ENCODE assay signal across 20 mouse cellular contexts in the genomic region with DNA sequence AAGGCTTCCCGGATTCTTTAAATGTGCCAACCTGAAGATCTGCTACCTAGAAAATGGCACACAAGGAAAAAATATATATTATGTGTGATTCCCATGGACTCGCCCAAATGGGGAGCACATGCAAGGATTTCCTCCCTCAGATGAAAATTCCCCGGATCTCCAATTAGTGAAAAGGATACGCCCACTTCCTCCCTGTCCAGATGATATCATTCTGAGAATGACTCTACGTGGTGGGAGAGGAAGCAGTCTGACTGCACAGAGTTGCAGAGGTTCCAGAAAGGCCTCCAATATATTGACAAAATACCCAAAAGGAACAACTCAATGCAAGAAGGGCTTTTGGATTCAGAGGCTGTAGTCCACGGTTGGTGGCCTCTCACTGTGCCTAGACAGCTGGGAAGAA. TPM values are rescaled to one million over a fixed set of nuclear protein-coding genes. Genes with fewer than 3 reads are reported as not detected.
DNase-seq lines count a peak whose midpoint lies in the region; ATAC-seq and TF ChIP-seq lines count a peak whose summit lies in the region.
"Had no signal": no experiment of that assay in that cellular context is flagged by ENCODE, and none has a peak within 500 bp of the region (broad histone marks: within the 10 kb centered on the region; RNA-seq: fewer than 3 reads in every experiment).

No protein-coding gene starts in this region.

- DNase-seq in heart, adult 11 months = peak; percentile 87
- DNase-seq in heart, postnatal 25 days (ENCODE audit: low spot score) = no peak
- DNase-seq in lung, postnatal 0 days (ENCODE audit: low spot score) = peak; percentile 43
- no peak for DNase-seq in lung, adult 2 months
- peak; percentile 15 for DNase-seq in heart, postnatal 4 days
- no peak for DNase-seq in retina, embryonic 14.5 days (ENCODE audit: low spot score)
- no peak for DNase-seq in kidney, adult 2 months
- DNase-seq: adrenal gland, postnatal 25 days; cerebellum, adult 8-10 months; gastrocnemius, postnatal 25 days had no signal

- H3K4me3 ChIP-seq in lung, postnatal 0 days (ENCODE audit: low read depth, low read length) = no peak overlapping the region
- H3K4me3 ChIP-seq in lung, adult 2 months (replicated peaks; ENCODE audit: extremely low read depth, low read depth, low read length) = no peak overlapping the region
- H3K4me3 ChIP-seq in kidney, adult 2 months (ENCODE audit: insufficient read depth, low read depth, low read length) = no peak overlapping the region
- H3K4me3 ChIP-seq: forebrain, embryonic 12.5 days; hindbrain, embryonic 15.5 days; limb, embryonic 13.5 days; midbrain, embryonic 12.5 days; neural tube, embryonic 15.5 days had no signal

- H3K9me3 ChIP-seq in lung, postnatal 0 days (ENCODE audit: low read length) = no peaks in the 10 kb centered on the region
- H3K9me3 ChIP-seq: forebrain, embryonic 12.5 days; hindbrain, embryonic 15.5 days; limb, embryonic 13.5 days; midbrain, embryonic 12.5 days; neural tube, embryonic 15.5 days had no signal

- 40% methylated on average over 6 of the region's 6 CpGs for WGBS in lung, postnatal 0 days
- WGBS in lung, adult 2 months = 36% methylated on average over 6 of the region's 6 CpGs
- WGBS in kidney, adult 2 months = 50% methylated on average over 6 of the region's 6 CpGs

- no peak overlapping the region for H3K4me2 ChIP-seq in lung, postnatal 0 days (replicated peaks; ENCODE audit: low read depth, low read length)
- H3K4me2 ChIP-seq: forebrain, embryonic 12.5 days; hindbrain, embryonic 15.5 days; limb, embryonic 13.5 days; midbrain, embryonic 12.5 days; neural tube, embryonic 15.5 days had no signal

- no peaks in the 10 kb centered on the region for H3K36me3 ChIP-seq in lung, postnatal 0 days (ENCODE audit: insufficient read depth, low read length)
- no peaks in the 10 kb centered on the region for H3K36me3 ChIP-seq in kidney, adult 2 months (ENCODE audit: control insufficient read depth, insufficient read depth, low read length)
- H3K36me3 ChIP-seq: forebrain, embryonic 12.5 days; hindbrain, embryonic 15.5 days; limb, embryonic 13.5 days; midbrain, embryonic 12.5 days; neural tube, embryonic 15.5 days had no signal

- TF ChIP-seq POLR2A in lung, adult 2 months (IDR thresholded peaks at IDR 0.05; ENCODE audit: borderline replicate concordance, extremely low read depth, low read depth, low read length) = no peak
- TF ChIP-seq POLR2A in kidney, adult 2 months (IDR thresholded peaks at IDR 0.05; ENCODE audit: low read depth, low read length) = no peak

- TF ChIP-seq EP300 in lung, postnatal 0 days (IDR thresholded peaks at IDR 0.05) = no peak

- H3K27me3 ChIP-seq in lung, postnatal 0 days (replicated peaks; ENCODE audit: insufficient read depth, low read length) = no peaks in the 10 kb centered on the region
- H3K27me3 ChIP-seq in kidney, adult 2 months (replicated peaks; ENCODE audit: control insufficient read depth, insufficient read depth, low read length) = peaks cover 1% of the 10 kb centered on the region; the same call in 1 of the 2 replicates
- H3K27me3 ChIP-seq: forebrain, embryonic 12.5 days; hindbrain, embryonic 15.5 days; limb, embryonic 13.5 days; midbrain, embryonic 12.5 days; neural tube, embryonic 15.5 days; Patski had no signal

- no peak overlapping the region for H3K9ac ChIP-seq in lung, postnatal 0 days (replicated peaks; ENCODE audit: low read depth)
- H3K9ac ChIP-seq: forebrain, embryonic 12.5 days; hindbrain, embryonic 15.5 days; limb, embryonic 13.5 days; liver, embryonic 14.5 days; midbrain, embryonic 12.5 days; neural tube, embryonic 15.5 days had no signal

- ATAC-seq in lung, postnatal 0 days = peak; percentile 48; the same call in 1 of the 2 replicates
- ATAC-seq in megakaryocyte-erythroid progenitor cell, adult 5-6 weeks (replicated peaks; ENCODE audit: low FRiP score, low TSS enrichment, poor library complexity, severe bottlenecking) = no peak
- ATAC-seq: activated CD4-positive, CD25-positive, alpha-beta regulatory T cell, adult 4 months; intestine, embryonic 16.5 days; Patski had no signal

- no peak overlapping the region for H3K27ac ChIP-seq in lung, postnatal 0 days (ENCODE audit: low read length)
- H3K27ac ChIP-seq in kidney, adult 2 months (ENCODE audit: insufficient read depth, low read depth, low read length) = no peak overlapping the region
- H3K27ac ChIP-seq: forebrain, embryonic 12.5 days; hindbrain, embryonic 15.5 days; limb, embryonic 13.5 days; liver, embryonic 14.5 days; midbrain, embryonic 12.5 days; neural tube, embryonic 15.5 days had no signal

- no peak for TF ChIP-seq CTCF in lung, postnatal 0 days (IDR thresholded peaks at IDR 0.05)
- TF ChIP-seq CTCF in lung, adult 2 months (IDR thresholded peaks at IDR 0.05; ENCODE audit: insufficient read depth, low read length) = no peak
- no peak for TF ChIP-seq CTCF in kidney, adult 2 months (conservative IDR thresholded peaks at IDR 0.05; ENCODE audit: insufficient read depth, insufficient read length, low read depth, low read length)

- intact Hi-C loops in heart, postnatal 25 days (cut with DNase I) = no loop called here

- no peaks in the 10 kb centered on the region for H3K4me1 ChIP-seq in lung, postnatal 0 days (ENCODE audit: insufficient read depth, low read depth, low read length)
- peaks cover 2% of the 10 kb centered on the region; the same call in 1 of the 2 replicates for H3K4me1 ChIP-seq in lung, adult 2 months (ENCODE audit: control insufficient read depth, insufficient read depth, low read length)
- H3K4me1 ChIP-seq in kidney, adult 2 months (ENCODE audit: control insufficient read depth, insufficient read depth, low read length) = no peaks in the 10 kb centered on the region
- H3K4me1 ChIP-seq: forebrain, embryonic 12.5 days; hindbrain, embryonic 15.5 days; midbrain, embryonic 12.5 days; neural tube, embryonic 15.5 days had no signal

RNA-seq across cellular contexts. Expression of a gene that starts 12.8 kb away (rescaled TPM):
- 10 to 100 TPM; 49.8 to 51.0 TPM for total RNA-seq in heart, postnatal 25 days (2021)
- 14.8 and 16.4 TPM in 2 replicates for polyA plus RNA-seq in lung, postnatal 0 days (2015; fragmentation: Nextera tagmentation; extraction: Ambion mirVana)
- 3.8 and 6.3 TPM in 2 replicates for polyA plus RNA-seq in lung, adult 2 months (2012; rRNA removed)
- total RNA-seq in heart, postnatal 4 days (2021) = 10 to 100 TPM; 40.2 to 41.4 TPM
- total RNA-seq in megakaryocyte-erythroid progenitor cell, adult 5-6 weeks (2014; fragmentation: Nextera tagmentation) = 62.5 and 65.8 TPM in 2 replicates
- total RNA-seq in megakaryocyte-erythroid progenitor cell, adult 5-6 weeks (2017) = 62.2 and 64.0 TPM in 2 replicates
- 5.9 and 8.4 TPM in 2 replicates for polyA plus RNA-seq in kidney, adult 2 months (2012; rRNA removed)

Comparison
In these comparisons a context has a peak if more than half of its experiments do, and no peak if none do; other contexts are left out.
1. DNase-seq: peak in heart, adult 11 months (single experiment), lung, postnatal 0 days (single experiment) and heart, postnatal 4 days (single experiment); none in heart, postnatal 25 days (single experiment), lung, adult 2 months (single experiment), retina, embryonic 14.5 days (single experiment) and kidney, adult 2 months (single experiment).